Mouse (Mus musculus) G1E (cell line): ENCODE measurements around the gene Mtf1. TPM values are rescaled to one million over a fixed set of nuclear protein-coding genes. Genes with fewer than 3 reads are reported as not detected.

Experiments used
- ATAC-seq: 2 replicates; pipeline ENCODE4 v1.8.0; 2016; ENCODE audit warnings: mild to moderate bottlenecking; ENCODE audit not compliant: insufficient number of reproducible peaks, poor library complexity, low FRiP score, severe bottlenecking; ENCODE audit errors: extremely low read depth
- DNase-seq: peaks from one replicate; pipeline ENCODE4 v3.0.0; 2012; ENCODE audit warnings: low spot score
- H3K27me3 ChIP-seq: 2 replicates; pipeline ENCODE4 v1.6.1; 2012; ENCODE audit warnings: mild to moderate bottlenecking, low read length, inconsistent platforms; ENCODE audit not compliant: insufficient read depth
- H3K36me3 ChIP-seq: replicated peaks from 2 replicates; pipeline ENCODE3; 2012; ENCODE audit warnings: mild to moderate bottlenecking, inconsistent platforms
- H3K4me1 ChIP-seq: 2 replicates; pipeline ENCODE4 v1.6.1; 2012; ENCODE audit warnings: low read depth, low read length, inconsistent platforms, mixed read lengths; ENCODE audit not compliant: insufficient read depth
- H3K4me3 ChIP-seq: 2 replicates; pipeline ENCODE4 v1.5.1; 2012; ENCODE audit warnings: low read depth, mild to moderate bottlenecking, inconsistent platforms, low read length, moderate library complexity, mixed read lengths
- H3K9me3 ChIP-seq: replicated peaks from 2 replicates; pipeline ENCODE4 v1.6.1; 2012; ENCODE audit warnings: inconsistent platforms
- CTCF ChIP-seq: IDR thresholded peaks from 2 replicates; pipeline ENCODE4 v1.5.1; 2012; ENCODE audit warnings: low read depth, low read length, inconsistent platforms, mixed read lengths
- GATA1 ChIP-seq: IDR thresholded peaks from 2 replicates; pipeline ENCODE4 v1.6.1; 2012; ENCODE audit warnings: borderline replicate concordance, low read length, inconsistent platforms, mixed read lengths
- GATA2 ChIP-seq: IDR thresholded peaks from 2 replicates; pipeline ENCODE4 v1.6.1; 2012; ENCODE audit warnings: low read depth, low read length, inconsistent platforms, borderline replicate concordance
- POLR2AphosphoS5 ChIP-seq: IDR thresholded peaks from 2 replicates; pipeline ENCODE4 v1.6.1; 2012; ENCODE audit warnings: low read depth, low read length, inconsistent platforms; ENCODE audit not compliant: insufficient replicate concordance
- TAL1 ChIP-seq: conservative IDR thresholded peaks from 2 replicates; pipeline ENCODE4 v1.6.1; 2012; ENCODE audit warnings: low read depth, low read length, inconsistent platforms, mixed read lengths
- polyA plus RNA-seq: library from polyadenylated mRNA; stranded (reverse); fragments of >175 nt; gene quantifications from 2 replicates; pipeline ENCODE4 v1.2.3, GENCODE M21; 2012
- total RNA-seq, 2 experiments: library from RNA; stranded (forward) in 1 of 2; stranded (reverse) in 1 of 2; fragments of 200-1000 nt in 1 of 2; fragments of >200 nt in 1 of 2; fragmentation: Nextera tagmentation in 1 of 2; gene quantifications; 2 replicates each; pipeline ENCODE4 v1.2.3; 2014 to 2017

The Mtf1 gene
- total and polyA plus RNA-seq, 3 experiments: 7.6 to 31.5 (median 22.5) TPM

- ATAC-seq (no peak), DNase-seq (no peak)
- peaks cover 78% of the 10 kb centered on the region for H3K4me1 ChIP-seq
- no peaks in the 10 kb centered on the region for H3K9me3 ChIP-seq
- peaks cover 85% of the 10 kb centered on the region for H3K36me3 ChIP-seq
- no peaks in the 10 kb centered on the region for H3K27me3 ChIP-seq
- H3K4me3 ChIP-seq: no peak overlapping the region
- TF ChIP-seq CTCF (no peak), GATA1 (no peak), POLR2AphosphoS5 (no peak), GATA2 (no peak), TAL1 (no peak)
Measured at GRCm38 (mm10) chr4:124762858-124763452, 38.9 kb upstream of the Mtf1 start.

DNA sequence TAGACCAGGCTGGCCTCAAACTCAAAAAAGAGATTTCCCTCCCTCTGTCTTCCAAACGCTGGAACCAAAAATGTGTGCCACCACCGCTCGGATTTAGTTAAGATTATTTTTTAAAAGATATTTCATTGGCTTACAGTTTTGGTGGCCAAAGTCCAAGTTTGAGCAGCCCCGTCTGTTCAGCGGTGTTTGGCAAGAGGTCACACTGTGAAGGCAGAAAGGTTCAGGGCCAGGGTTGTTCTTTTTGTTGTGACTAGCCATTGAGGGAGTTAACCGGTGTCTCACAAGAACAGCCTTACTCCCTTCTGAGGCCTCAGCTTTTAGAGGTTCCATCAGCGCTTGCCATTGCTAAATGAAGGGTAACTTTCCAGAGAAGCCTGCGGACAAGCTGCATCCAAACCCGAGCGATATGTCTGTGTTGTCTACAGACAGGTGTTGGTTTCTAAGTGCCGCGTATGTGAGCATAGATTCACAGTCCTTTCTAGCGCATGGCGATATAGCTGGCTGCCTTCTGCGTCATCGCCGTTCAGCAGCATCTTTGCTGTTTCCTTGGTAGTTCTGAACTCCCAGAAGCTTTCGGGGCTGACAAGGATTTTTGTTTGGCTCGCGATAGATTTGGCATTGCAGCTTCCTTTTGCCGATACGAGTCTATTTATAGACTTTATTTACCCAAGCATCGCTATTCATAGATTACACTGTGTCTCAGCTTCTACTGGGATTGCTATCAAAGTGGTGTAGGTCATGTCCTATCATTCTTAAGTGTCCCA is 35.9 kb upstream of the Mtf1 start:
- no peaks in the 10 kb centered on the region for H3K9me3 ChIP-seq
- no peak overlapping the region for H3K4me3 ChIP-seq
- peaks cover 78% of the 10 kb centered on the region for H3K4me1 ChIP-seq
- DNase-seq (no peak), ATAC-seq (no peak)
- peaks cover 82% of the 10 kb centered on the region for H3K36me3 ChIP-seq
- no peaks in the 10 kb centered on the region for H3K27me3 ChIP-seq
- TF ChIP-seq TAL1 (no peak), GATA2 (no peak), GATA1 (no peak), POLR2AphosphoS5 (no peak), CTCF (no peak)

DNA sequence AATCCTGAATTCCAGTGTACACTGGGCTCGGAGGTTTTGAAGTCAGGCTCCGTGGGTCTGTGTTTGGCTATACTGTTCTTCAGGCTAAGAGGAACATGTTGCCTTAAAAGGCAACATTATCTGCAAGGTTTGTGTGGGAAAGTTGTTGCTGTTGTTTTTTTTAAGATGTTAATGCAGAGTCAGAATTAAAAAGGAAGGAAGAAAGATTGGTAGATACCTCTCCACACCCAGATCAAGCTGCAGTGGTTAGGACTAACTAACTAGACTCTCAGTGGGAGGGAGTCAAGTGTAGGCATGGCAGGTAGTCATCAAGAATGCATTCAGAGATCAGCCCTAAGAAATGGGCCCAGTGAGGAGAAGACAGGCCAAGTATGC is 35.4 kb upstream of the Mtf1 start:
- Histone ChIP-seq H3K9me3 (no peaks in the 10 kb centered on the region), H3K36me3 (peaks cover 80% of the 10 kb centered on the region), H3K4me1 (peaks cover 83% of the 10 kb centered on the region), H3K27me3 (no peaks in the 10 kb centered on the region), H3K4me3 (no peak overlapping the region)
- ATAC-seq (no peak), DNase-seq (no peak)
- no peak for TF ChIP-seq POLR2AphosphoS5
- TF ChIP-seq CTCF: no peak
- TF ChIP-seq GATA1: no peak
- no peak for TF ChIP-seq TAL1
- no peak for TF ChIP-seq GATA2

- Histone ChIP-seq H3K36me3 (peaks cover 72% of the 10 kb centered on the region), H3K27me3 (no peaks in the 10 kb centered on the region), H3K9me3 (no peaks in the 10 kb centered on the region), H3K4me1 (peaks cover 90% of the 10 kb centered on the region), H3K4me3 (peak overlapping the region; percentile 54; the same call in 1 of the 2 replicates)
- ATAC-seq (peak; percentile 43), DNase-seq (no peak)
- TF ChIP-seq TAL1: peak; percentile 39; the same call in 1 of the 2 replicates
- TF ChIP-seq CTCF: no peak
Measured at GRCm38 (mm10) chr4:124768963-124769591, 32.8 kb upstream of the Mtf1 start.

DNA sequence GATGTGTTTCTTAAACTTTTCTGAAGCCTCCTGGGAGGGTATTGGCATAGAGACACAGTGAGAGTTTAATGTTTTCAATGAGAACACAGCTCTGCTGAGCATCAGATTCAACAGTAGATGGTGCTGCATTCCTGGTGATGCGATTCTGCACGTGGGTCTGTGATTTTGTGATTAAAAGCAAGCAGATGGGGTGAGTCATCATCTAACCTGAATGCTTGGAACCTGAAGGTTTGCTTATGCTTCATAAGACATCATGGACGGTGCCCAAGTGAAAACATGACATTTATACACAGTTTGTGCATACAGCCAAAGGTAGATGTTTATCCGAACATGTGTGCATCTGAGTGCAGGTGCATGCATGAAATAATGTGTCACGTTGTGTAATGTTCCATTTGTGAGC is 31.3 kb upstream of the Mtf1 start:
- H3K4me3 ChIP-seq: no peak overlapping the region
- H3K9me3 ChIP-seq: no peaks in the 10 kb centered on the region
- H3K36me3 ChIP-seq: peaks cover 73% of the 10 kb centered on the region
- no peaks in the 10 kb centered on the region for H3K27me3 ChIP-seq
- TF ChIP-seq POLR2AphosphoS5 (no peak), GATA1 (no peak), GATA2 (no peak), CTCF (no peak), TAL1 (no peak)
- DNase-seq (no peak), ATAC-seq (no peak)
- H3K4me1 ChIP-seq: peaks cover 95% of the 10 kb centered on the region

DNA sequence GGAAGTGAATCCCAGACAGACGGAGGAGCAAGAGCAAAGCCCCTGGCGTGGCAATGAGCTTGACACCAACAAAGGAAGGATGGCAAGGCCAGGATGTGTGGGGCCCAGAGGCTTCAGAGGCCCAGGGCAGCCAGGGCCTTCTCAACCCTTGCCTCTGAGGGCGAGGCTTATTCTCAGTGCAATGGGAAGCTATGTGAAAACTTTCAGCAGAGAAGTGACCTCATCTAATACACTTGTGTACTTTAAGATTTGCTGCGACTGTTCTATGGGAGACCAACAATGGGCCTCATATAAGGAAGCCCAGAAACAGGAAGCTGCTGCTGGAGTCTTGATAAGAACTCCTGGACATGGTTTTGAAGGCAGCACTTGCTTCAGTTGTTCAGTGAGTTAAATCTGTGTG is 29.8 kb upstream of the Mtf1 start:
- Histone ChIP-seq H3K4me1 (peaks cover 90% of the 10 kb centered on the region), H3K27me3 (no peaks in the 10 kb centered on the region)

More for the DNA sequence above, 29.8 kb upstream of the Mtf1 start:
- peak; percentile 66 for ATAC-seq
- TF ChIP-seq TAL1 (peak; percentile 40), CTCF (no peak), GATA2 (no peak)
- peak; percentile 34 for DNase-seq
- Histone ChIP-seq H3K4me3 (peak overlapping the region; percentile 59; the same call in 1 of the 2 replicates), H3K9me3 (no peaks in the 10 kb centered on the region), H3K36me3 (peaks cover 73% of the 10 kb centered on the region)
